Mouse (Mus musculus) C2C12 (cell line): ENCODE results near the gene Optn.

Experiments
- CEBPB ChIP-seq: IDR thresholded peaks from one replicate; pipeline ENCODE4 v1.6.1; 2011; ENCODE audit warnings: low read depth, mild to moderate bottlenecking, control low read depth, moderate library complexity
- CTCF ChIP-seq: IDR thresholded peaks from one replicate; pipeline ENCODE4 v1.5.1; 2011; ENCODE audit not compliant: control insufficient read depth, insufficient read depth, insufficient read length
- MAX ChIP-seq: IDR thresholded peaks from one replicate; pipeline ENCODE4 v1.6.1; 2011; ENCODE audit warnings: mild to moderate bottlenecking, control low read depth
- MYOD1 ChIP-seq: IDR thresholded peaks from one replicate; pipeline ENCODE4 v1.6.1; 2011; ENCODE audit warnings: low read depth; ENCODE audit not compliant: control insufficient read depth, insufficient read length
- MYOG ChIP-seq: IDR thresholded peaks from one replicate; pipeline ENCODE4 v1.6.1; 2011; ENCODE audit not compliant: control insufficient read depth, insufficient read length; ENCODE audit errors: extremely low read depth
- USF1 ChIP-seq: IDR thresholded peaks from one replicate; pipeline ENCODE4 v1.6.1; 2011; ENCODE audit warnings: low read depth, mild to moderate bottlenecking, control low read depth, moderate library complexity

DNA sequence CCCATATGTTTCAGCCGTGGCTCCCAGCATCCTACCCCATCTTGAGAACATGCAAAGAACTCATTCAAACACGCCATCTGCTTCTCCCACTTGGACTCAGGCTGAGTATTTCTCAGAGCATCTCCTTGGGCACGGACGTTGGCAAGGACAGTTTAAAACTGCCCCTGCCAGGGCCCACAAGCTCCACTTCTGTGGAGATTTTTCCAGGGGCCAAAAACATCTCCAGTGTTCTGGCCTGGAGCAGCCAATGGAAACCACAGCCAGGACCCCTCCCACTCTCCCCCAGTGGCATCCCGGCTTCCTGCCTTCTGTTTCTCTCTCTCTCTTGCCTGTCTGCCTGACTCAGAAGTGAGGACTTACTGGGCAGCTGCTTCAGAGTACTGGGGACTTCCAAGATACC is 88.0 kb downstream of the Optn start, which contains the start of gene Ucma:
- no peak for TF ChIP-seq MAX
- no peak for TF ChIP-seq CTCF
- TF ChIP-seq USF1 = no peak
- TF ChIP-seq MYOD1 = no peak
- TF ChIP-seq MYOG = no peak
- no peak for TF ChIP-seq CEBPB
